Mouse (Mus musculus) embryo, embryonic 11 days (tissue): ENCODE measurements at regions not wholly inside any gene's neighbourhood (a gene's known extent, or its start where the extent isn't known, plus 50 kb on each side); places are given as distances from the start of the nearest gene placed in this dataset.

ENCODE experiments used
- DNase-seq: peaks from one replicate; pipeline ENCODE4 v3.0.0-alpha.2; 2015

DNA sequence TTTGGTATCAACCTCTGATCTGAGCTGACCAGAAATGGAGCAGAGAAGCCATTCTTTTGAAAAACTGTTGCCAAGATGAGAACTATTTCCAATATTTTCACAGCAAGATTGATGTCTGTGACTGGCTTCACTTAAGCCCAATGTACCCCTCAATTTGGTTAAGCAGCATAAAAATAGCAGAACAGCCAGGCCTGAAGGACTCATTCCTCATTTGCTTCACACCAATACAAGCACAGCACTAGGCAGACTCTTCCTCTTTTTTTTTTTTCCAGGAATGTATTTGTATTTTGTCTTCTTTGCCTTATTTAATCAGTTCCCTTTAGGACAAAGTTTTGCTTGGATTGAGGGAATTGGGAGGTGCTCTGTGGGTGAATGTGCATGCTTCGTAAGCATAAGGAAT is 441.4 kb upstream of the Btbd3 start:
- no peak for DNase-seq

DNA sequence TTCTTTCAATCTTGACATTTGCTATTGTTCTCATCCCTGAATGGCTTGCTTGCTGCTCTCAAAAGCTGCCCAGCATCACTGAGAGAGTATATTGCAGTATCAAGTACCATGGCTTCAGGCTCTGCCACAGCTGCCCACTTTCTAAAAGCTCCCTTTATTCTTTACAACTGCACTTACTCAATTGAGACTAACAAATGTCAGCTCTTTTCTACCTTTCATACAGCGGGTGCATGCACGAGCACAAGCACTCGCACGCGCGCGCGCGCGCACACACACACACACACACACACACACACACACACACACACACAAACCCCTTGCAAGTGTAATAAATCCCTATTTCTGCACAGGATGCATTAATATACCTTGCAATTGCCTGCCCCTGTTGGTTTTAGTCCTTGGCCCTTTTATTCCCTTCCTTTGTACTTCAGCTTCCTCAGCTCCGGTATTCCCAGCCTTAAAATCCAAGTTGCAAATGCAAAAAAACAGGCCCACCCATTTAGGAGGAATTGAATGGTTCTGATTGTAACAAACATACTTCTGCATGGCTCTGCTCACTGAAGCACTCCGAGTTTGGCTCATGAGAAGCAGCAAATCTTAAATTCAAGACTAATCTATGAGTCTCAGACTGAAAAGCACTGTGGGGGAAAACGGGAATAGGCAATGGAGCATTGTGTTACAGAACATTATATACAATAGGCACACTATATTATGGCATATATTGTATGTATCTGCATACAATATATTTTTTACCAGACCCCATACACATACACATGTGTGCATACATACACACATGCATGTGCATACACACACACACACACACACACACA is 447.7 kb upstream of the Btbd3 start:
- DNase-seq, result peak; percentile 34

DNA sequence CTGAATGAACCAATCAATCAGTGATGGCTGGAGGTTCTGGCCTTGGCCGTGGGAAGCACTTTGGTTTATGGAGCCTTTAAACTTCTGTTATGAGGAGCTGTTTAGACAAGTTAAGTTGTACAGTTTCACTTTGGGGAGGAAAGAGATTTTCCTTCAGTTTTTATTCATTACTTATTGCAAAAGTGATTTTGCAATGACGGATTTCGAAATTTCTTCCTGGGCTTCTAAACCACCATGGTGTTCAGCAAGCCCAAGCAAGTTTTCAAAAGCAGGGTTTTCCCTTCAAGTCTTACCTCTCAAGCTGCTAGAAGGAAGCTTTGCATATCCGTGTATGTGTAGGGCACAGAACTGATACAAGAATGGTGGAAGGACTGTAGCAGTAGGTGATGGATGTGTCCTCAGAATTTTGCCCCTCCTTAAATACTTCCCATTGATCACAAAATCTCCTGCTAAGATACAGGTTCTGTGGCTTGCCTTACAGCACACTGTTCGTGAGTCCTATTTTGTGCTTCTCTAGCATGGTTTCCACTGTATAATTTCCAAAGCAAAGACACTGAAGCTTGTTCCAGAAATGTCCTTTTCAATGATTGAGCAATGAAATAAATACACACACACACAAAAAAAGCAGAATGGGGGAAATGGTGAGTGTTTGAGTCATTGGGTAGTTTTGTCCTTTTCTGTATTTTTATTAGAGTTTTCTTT is 448.6 kb upstream of the Btbd3 start:
- no peak for DNase-seq

DNA sequence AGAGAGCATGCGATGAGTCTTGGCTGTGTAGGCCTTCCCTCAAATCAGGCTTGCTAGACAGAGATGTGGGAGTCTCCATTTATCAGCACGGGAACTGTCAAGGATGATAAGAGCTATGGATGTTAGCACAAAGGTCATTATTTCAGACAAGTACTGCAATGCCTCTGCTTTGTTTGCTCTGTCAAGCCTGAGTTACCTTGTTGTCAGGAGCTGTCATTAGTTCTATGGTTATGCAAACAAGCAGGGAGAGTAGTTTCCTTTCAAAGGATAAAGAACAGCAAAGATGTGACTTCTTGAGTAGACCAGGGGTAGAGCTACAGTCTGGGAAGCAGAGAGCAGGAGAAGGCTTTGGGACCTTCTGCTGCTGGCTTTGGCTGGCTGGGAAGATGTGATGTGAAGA is 461.5 kb upstream of the Btbd3 start:
- no peak for DNase-seq

DNA sequence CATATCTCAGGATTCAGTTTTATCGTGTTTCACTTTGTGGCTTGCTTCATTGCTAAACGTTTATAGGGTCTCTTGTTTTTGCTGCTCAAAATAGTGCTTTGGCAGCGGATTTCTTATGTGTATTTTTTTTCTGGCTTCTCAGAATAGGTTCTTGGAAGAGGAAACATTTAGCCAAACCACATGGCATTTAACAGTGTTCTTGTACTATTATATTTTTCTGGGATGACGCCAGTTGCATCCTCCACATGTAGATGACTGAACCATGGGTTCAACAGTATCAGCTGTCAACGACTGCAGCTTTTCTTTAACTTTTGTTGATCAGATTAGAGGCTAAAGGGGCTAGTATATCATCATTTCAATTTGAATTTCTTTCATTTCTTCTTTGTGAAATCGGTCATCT is 472.3 kb upstream of the Btbd3 start:
- no peak for DNase-seq

DNA sequence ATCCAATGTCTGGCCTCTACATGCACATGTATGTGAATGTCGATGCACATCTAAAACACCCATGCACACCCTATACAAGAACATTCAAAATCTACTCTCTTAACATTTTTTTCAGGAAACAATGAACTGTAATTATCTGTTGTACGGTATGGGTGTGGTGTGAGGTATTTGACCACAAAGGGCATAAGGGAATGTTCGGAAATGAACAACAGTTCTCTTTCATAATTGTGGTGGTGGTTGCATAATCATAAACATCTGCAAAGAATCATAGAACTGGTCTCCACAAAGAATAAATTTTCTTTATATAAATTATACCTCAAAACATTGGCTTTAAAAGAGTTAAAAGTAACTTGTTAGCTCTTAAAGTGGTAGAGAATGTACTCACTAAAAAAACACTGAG is 478.9 kb upstream of the Btbd3 start:
- no peak for DNase-seq

DNA sequence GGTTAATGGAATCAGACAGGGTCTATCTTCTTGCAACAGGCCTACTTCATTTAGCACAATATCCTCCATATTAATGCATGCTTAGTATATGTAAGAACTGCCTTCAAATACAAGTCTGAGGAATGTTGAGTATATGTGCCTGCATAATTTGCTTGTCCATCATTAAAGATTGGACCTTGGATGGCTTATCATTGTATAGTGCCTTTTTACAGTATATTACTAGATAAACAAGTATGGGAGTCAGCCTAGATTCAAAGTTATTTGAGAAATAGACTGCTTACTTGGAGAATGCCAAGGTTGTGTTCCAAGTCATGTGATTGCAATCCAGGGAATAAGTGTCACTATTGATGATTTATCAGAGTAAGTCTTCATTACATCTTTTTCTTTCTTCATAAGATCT is 491.6 kb upstream of the Btbd3 start:
- no peak for DNase-seq

DNA sequence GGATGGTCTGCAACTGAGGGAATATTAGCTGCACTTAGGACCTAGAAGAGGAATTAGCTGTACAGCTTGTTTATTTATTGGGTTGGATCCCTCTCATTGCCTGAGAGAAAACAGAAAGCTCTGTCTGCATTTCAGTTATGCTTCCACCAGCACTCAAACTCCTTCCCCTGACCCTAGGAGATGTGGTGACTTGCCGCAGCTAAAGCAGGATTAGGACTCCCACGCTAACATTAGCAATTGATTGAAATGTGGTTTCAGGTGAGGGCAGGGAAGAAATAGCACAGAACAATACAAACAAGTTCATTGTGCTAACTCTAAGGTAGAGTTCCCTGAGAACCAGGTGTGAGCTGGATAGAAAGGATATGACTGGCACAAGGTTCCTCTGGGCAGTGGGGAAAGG is 496.9 kb upstream of the Btbd3 start:
- no peak for DNase-seq

DNA sequence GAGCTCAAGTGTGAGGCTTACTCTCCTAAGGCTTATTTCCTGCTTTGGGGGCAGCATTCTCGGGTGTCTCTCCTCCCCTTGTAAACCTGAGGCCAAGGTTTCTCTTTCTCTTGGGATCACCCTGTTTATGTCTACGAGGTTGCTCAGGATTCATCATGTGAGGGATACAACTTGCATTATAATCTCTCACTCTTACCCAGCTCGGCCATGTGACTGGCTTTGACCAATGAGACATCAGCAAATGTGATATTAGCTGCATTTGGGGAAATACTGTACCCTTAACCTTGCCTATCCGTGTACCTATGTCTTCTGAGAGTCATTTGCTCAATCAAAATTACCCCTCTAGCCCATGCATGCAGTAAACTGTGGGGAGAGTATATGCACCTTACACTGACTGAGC is 498.0 kb upstream of the Btbd3 start:
- DNase-seq, result no peak

DNA sequence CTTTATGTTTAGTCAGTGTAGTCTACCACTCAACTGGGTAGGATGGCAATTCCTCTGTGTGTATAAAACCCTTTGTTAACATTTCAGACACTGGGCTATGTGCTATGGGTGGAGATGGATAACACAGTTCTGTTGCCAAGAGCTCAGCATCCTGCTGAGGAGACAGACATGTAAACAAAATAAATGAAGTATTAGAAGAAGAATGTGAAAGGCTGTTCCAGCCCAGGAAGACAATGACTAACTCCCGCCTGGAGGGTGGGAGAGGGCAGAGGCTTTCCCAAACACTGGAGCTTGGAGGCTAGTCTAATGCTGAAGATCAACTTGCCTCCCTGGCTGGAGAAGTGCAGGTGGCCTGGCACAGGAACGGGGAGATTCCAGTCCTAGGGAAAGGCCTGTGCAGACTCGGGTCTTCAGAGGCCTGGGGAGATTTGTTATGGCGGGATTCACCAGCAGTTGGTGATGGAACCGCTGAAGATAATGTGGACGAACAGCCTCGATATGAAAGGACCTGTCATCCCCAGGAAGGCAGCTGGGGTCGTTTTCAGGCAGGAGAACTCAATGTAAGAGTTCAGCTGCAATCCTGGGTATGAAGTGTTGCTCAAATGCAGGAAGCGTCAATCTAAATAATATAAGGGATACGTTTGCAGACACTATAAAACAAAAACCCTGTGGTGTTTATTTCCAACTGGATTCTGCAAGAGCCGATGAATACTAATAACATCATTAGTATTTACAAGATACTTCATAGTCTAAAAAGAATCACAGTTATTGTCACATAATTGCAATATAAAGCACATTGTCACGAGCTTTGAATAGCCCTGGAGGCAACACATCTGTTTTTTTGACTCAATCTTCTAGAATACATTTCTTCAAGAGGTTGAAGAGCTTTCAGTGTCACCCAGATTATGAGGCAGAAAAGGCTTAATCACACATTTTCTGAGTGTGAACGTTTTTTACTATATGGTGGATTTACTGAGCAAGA is 498.8 kb upstream of the Btbd3 start:
- DNase-seq, result no peak

DNA sequence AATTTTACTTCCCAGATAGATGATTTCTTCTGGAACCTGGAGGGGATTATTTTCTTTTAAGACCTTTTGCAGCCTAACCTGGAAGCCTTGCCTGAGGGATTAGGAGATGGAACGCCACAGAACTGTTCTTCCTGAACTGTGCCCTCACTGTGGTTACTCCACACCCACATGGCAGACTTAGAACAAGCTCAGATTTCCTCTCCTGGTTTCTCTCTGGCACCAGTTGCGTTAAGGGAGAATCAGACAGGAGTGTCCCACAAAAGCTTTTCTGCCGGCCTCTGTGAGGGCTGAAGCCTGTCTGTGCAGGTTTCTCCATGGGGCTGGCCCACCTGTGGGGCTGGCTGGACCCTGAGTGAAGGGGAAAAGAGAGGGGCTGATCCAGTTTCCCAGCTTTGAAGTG is 500.1 kb upstream of the Btbd3 start:
- DNase-seq, result no peak

DNA sequence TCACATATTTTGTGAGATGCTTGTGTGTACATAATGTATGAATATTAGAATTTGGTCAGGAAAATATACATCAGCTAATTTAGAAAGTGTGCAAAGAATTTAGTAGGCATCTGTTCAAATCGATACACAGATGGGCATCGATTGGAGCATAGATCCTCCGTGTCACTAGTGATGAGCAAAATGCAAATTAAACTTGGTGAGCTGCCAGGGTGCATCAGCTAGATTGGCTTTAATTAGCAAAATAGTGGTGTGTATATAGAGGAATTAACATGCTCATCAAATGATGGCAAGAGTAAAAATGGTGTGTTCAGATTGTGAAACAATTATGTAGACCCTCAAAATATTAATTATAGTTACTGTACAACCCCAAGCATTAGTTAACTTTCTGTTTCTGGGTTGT is 501.9 kb upstream of the Btbd3 start:
- no peak for DNase-seq

DNA sequence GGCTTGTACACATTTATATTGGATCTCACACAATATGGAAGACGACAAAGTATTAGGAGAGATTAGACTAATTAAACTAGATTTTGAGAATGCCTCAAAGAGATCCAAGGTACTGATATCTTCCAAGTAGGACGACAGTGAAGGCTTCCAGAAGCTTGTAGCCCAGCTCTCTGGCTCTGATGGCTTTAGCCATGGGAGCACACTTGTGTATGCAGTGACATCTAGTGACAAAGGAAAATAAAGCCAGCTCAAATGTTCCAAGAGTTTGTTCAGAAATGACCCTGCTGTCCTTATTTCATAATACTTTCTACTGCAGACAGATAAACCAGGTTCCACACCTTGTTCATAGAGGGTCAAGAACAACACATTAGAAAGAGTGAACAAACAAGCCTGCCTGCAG is 524.0 kb upstream of the Btbd3 start:
- peak; percentile 78 for DNase-seq

DNA sequence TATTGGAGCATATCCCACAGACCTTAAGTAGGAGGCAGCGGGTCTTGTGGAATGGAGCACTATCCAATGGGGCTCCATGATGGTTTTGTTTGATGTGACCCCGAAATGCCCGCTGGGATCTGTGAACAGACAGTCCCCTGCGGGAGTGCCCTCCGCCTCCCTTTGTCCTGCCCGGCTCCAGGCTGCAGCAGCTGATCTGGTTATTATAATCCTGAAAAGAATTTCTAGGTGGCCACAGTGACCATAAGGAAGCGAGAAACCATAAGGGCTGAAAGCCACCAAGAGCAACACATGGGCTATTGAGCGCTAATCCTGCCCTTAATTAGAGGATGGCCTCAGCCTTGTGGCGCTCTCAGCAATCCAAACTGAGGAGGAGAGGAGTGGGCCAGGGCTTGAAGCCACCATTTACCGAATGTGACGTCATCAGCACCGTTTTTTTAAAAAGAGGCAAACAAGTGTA is 525.9 kb upstream of the Btbd3 start:
- DNase-seq, result peak; percentile 59

DNA sequence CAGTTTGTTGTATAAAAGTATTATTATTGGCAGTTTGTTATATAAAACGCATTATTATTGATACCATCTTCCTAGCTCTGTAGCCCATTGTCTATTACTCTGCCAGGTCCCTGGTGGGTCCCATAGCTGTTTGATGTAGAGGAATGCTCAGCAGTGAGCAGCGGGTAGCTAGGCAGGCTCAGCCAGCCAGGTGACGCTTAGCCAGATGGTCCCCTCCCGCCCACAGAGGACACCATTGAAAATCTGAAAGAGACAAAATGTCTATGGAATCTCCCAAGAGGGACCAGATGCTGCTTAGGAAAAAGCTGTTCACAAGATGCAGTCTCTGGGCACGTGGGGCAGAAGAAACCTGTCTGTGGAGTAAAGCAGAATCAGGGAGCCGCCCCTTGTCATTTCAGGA is 526.5 kb upstream of the Btbd3 start:
- peak; percentile 30 for DNase-seq

DNA sequence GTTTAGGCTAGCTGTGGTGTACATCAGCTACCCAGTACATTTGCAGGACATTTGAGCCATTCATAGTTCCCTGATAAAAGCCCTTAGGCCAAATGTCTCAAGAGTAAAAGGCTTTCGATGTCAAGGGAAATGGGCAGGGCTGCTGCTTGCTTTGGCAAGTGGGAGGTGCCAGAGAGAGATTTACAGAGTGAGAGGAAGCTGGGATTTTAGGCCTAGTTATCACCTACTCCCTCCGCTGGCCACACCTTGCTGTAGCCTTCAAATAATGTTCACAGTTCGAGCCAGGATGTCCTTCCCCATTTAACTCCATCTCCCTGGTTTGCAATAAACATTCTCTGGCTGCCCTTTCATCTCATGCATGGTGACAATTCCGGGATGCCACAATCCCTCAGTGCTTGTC is 527.2 kb upstream of the Btbd3 start:
- peak; percentile 47 for DNase-seq

DNA sequence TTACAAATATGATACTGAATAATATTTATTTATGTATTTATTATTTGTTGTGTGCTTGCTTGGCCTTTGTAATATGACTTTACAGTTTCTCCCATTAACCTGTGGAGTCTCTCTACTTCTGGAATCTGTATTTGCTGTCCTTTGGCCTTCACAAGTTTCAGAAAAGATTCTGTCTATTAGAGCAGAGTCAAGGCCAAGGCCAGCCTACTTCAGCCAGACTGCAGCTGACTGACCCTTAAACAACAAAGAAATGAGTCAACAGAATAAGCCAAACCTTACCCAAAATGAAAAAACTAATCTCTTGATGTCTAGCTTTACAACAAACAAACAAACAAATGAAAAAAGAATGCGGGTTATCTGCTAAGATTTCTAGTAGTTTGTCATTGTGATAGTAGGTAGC is 532.7 kb upstream of the Btbd3 start:
- no peak for DNase-seq

DNA sequence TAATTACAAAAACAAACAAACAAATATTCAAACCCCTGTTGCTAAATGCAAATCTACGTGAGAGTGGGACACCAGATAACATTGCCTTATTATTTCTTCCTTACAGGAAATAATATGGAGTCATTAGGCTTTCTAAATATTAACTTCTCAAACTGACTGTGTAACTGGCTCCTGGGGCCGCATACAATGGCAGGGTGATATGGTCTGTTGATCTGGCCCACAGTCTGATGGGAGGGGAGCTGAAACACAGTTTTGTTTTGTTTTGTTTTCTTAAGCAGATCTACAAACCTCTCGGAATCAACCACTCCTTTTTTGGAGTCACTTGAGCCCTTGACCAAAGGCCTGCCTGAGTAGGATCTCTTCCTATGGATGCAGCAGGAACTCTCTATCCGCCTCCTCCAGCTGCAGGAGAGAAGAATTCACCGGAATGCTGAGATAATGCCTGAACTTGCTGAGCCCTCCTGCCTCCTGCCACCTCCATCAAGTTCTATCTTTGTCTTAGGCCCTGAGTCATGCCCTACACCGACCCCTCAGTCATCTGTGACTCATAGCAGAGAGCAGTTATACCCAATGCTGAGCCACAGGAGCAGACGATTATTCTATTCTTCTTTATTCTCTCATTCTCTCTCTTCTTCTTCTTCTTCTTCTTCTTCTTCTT is 534.5 kb upstream of the Btbd3 start:
- DNase-seq, result no peak

DNA sequence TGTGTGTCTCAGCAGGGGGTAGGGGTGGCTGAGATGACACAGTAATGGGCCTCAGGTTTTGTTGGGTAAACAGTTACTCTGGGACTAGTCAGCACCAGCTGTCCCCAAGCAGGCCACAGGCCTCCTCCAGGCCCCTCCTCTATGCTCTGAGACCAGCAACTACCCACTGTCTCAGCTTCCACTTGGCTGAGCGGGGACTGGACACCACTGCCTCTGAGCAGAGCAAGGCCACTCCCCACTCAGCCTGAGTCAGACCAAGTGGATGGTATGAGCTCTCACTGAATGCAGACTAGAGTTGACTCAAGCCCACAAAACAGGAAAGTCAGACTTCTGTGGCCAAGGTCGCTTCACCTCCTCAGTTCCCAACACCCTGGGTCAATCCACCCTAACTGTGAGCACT is 540.5 kb upstream of the Btbd3 start:
- no peak for DNase-seq

DNA sequence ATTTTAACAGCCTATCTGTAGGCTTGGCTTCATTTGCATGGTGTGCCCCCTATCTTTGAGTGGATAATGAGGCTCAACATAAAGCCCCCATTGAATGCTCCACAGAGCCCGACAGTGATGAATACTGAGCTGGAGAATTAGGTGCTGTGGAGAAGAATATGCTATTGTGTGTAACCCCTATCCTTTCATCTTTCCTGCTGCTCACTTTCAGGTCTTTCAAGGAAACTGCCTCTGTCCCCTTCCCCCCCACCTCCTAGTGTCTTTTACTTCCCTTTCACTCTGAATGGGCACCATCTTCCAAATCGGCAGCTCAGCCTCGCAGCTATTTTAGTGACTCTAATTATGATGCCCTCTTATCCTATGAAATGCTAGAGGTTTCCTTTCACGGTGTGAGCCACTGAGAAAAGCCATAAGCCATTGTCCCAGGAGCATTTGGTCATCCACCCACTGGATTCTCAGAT is 549.8 kb upstream of the Btbd3 start:
- DNase-seq, result peak; percentile 57

DNA sequence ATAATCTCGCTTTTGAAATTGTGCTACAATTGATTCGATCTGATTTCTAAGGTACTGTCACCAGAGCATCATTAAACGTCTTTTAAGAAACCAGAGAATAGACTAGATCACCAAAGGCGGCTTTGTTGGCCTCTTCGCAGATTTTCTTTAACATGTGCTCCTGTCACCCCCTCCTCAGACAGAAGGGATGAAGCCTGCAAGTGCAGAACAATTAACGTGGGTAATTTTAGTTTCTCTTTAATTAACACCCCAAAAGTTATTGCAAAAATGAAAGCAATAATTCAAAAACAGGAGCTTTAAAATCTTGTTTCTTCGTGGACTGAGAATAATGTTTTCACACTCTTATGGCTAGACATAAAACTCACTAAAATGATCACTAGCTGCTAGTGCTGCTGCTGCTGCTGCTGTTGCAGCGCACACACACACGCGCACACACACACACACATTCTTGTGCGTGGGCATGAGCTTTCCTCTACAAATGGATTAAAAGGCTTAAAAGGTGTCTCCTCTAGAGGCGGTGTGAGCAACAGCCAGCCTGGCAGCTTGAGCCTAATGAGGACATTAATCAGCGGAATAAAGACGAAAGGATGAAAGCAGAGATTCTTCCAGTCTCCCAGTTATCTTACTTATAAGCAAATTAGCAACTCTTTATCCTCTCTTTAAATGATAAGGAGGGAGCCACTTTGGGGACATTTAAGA is 550.5 kb upstream of the Btbd3 start:
- peak; percentile 63 for DNase-seq
